Comparison of ENCODE assay signal across 8 mouse cellular contexts in genomic region chr5:145084822-145085221, GRCm38 (mm10). TPM values are rescaled to one million over a fixed set of nuclear protein-coding genes. Genes with fewer than 3 reads are reported as not detected.
DNase-seq lines count a peak whose midpoint lies in the region; ATAC-seq and TF ChIP-seq lines count a peak whose summit lies in the region.

No protein-coding gene starts in this region.

- TF ChIP-seq CTCF in layer of hippocampus, adult 2 months (conservative IDR thresholded peaks at IDR 0.05) = no peak
- TF ChIP-seq CTCF in embryonic fibroblast, embryonic 13.5 days (IDR thresholded peaks at IDR 0.05; ENCODE audit: borderline replicate concordance, insufficient read depth, low read length) = no peak

- H3K9ac ChIP-seq in limb, embryonic 11.5 days (ENCODE audit: low read length) = no peak overlapping the region
- no peak overlapping the region for H3K9ac ChIP-seq in neural tube, embryonic 14.5 days (replicated peaks; ENCODE audit: low read depth, low read length)

- 0 out of 2 replicates have a peak, but pooled peaks cover 4% of the 10 kb centered on the region for H3K36me3 ChIP-seq in limb, embryonic 11.5 days (ENCODE audit: control insufficient read depth, insufficient read depth, low read length)
- no peaks in the 10 kb centered on the region for H3K36me3 ChIP-seq in neural tube, embryonic 14.5 days (ENCODE audit: control insufficient read depth, insufficient read depth, low read length)

- peak overlapping the region; percentile 86 for H3K4me2 ChIP-seq in limb, embryonic 11.5 days (ENCODE audit: low read depth, severe bottlenecking)
- peak overlapping the region; percentile 87 for H3K4me2 ChIP-seq in neural tube, embryonic 14.5 days (ENCODE audit: low read depth, low read length)

- H3K9me3 ChIP-seq in limb, embryonic 11.5 days (ENCODE audit: control insufficient read depth, low read length) = no peaks in the 10 kb centered on the region
- H3K9me3 ChIP-seq in neural tube, embryonic 14.5 days (ENCODE audit: control insufficient read depth, low read length) = no peaks in the 10 kb centered on the region

- H3K4me1 ChIP-seq in embryonic fibroblast, embryonic 13.5 days (ENCODE audit: control insufficient read depth, insufficient read depth, low read length) = no peaks in the 10 kb centered on the region
- H3K4me1 ChIP-seq in limb, embryonic 11.5 days (ENCODE audit: control insufficient read depth, insufficient read depth, low read length) = 0 out of 2 replicates have a peak, but pooled peaks cover 3% of the 10 kb centered on the region
- peaks cover 9% of the 10 kb centered on the region for H3K4me1 ChIP-seq in neural tube, embryonic 14.5 days (ENCODE audit: control insufficient read depth, insufficient read depth, low read length)

- no peaks in the 10 kb centered on the region for H3K27me3 ChIP-seq in limb, embryonic 11.5 days (ENCODE audit: control insufficient read depth, insufficient read depth, low read length)
- no peaks in the 10 kb centered on the region for H3K27me3 ChIP-seq in neural tube, embryonic 14.5 days (ENCODE audit: control insufficient read depth, insufficient read depth, low read length)

- no peak for TF ChIP-seq POLR2A in embryonic fibroblast, embryonic 13.5 days (IDR thresholded peaks at IDR 0.05; ENCODE audit: low read depth, low read length)

- 78% methylated on average over 2 of the region's 2 CpGs for WGBS in limb, embryonic 11.5 days
- WGBS in neural tube, embryonic 14.5 days = 67% methylated on average over 2 of the region's 2 CpGs

- ATAC-seq in limb, embryonic 11.5 days (ENCODE audit: insufficient number of reproducible peaks, low FRiP score, low TSS enrichment, low read depth) = no peak
- ATAC-seq in neural tube, embryonic 14.5 days (ENCODE audit: low read depth) = no peak

- peak overlapping the region; percentile 97 for H3K27ac ChIP-seq in layer of hippocampus, adult 2 months
- no peak overlapping the region for H3K27ac ChIP-seq in embryonic fibroblast, embryonic 13.5 days (ENCODE audit: insufficient read depth, low read length)
- no peak overlapping the region for H3K27ac ChIP-seq in limb, embryonic 11.5 days (replicated peaks; ENCODE audit: low read depth, low read length)
- no peak overlapping the region for H3K27ac ChIP-seq in neural tube, embryonic 14.5 days (ENCODE audit: low read depth, low read length)

- DNase-seq in layer of hippocampus, adult 2 months (ENCODE audit: low spot score in 2 of 2) = no peak
- no peak for DNase-seq in layer of hippocampus, adult 9-11 months
- DNase-seq in limb, embryonic 11.5 days (ENCODE audit: low spot score) = no peak
- no peak for DNase-seq in layer of hippocampus, postnatal 10 days (ENCODE audit: low spot score in 2 of 2)
- DNase-seq in testis, postnatal 14 days (ENCODE audit: low spot score) = no peak
- no peak for DNase-seq in gastrocnemius, postnatal 4 days (ENCODE audit: low spot score in 2 of 2)

- H3K4me3 ChIP-seq in layer of hippocampus, adult 2 months = peak overlapping the region; percentile 82
- H3K4me3 ChIP-seq in embryonic fibroblast, embryonic 13.5 days (ENCODE audit: insufficient read depth, low read length) = peak overlapping the region; percentile 84
- peak overlapping the region; percentile 71 for H3K4me3 ChIP-seq in limb, embryonic 11.5 days (ENCODE audit: low read depth, low read length)
- peak overlapping the region; percentile 85 for H3K4me3 ChIP-seq in neural tube, embryonic 14.5 days (ENCODE audit: low read depth, low read length)

RNA-seq across cellular contexts. Expression of gene Kpna7, which starts 1.0 kb away (rescaled TPM):
- total RNA-seq in layer of hippocampus, adult 2 months (2021) = not detected
- not detected in 2 replicates for polyA plus RNA-seq in embryonic fibroblast, embryonic 13.5 days (2011; ENCODE audit: insufficient read length, low read depth, missing spikeins)
- polyA plus RNA-seq in limb, embryonic 11.5 days (2014; fragmentation: Nextera tagmentation; extraction: Ambion mirVana) = 0.13 and 0.14 TPM in 2 replicates
- polyA plus RNA-seq in neural tube, embryonic 14.5 days (2014; fragmentation: Nextera tagmentation; extraction: Ambion mirVana) = not detected in 2 replicates
- total RNA-seq in layer of hippocampus, postnatal 10 days (2021) = not detected
- not detected for total RNA-seq in gastrocnemius, postnatal 4 days (2021)

RNA-seq across cellular contexts. Expression of gene Arpc1a, which starts 1.2 kb away (rescaled TPM):
- total RNA-seq in layer of hippocampus, adult 2 months (2021) = 100 to 1,000 TPM; 252 to 255 TPM
- polyA plus RNA-seq in embryonic fibroblast, embryonic 13.5 days (2011; ENCODE audit: insufficient read length, low read depth, missing spikeins) = 103 and 109 TPM in 2 replicates
- polyA plus RNA-seq in limb, embryonic 11.5 days (2014; fragmentation: Nextera tagmentation; extraction: Ambion mirVana) = 148 and 152 TPM in 2 replicates
- 243 and 254 TPM in 2 replicates for polyA plus RNA-seq in neural tube, embryonic 14.5 days (2014; fragmentation: Nextera tagmentation; extraction: Ambion mirVana)
- total RNA-seq in layer of hippocampus, postnatal 10 days (2021) = 100 to 1,000 TPM; 199 to 202 TPM
- 10 to 100 TPM; 65.0 to 66.6 TPM for total RNA-seq in gastrocnemius, postnatal 4 days (2021)

RNA-seq across cellular contexts. Expression of gene Arpc1b, which starts 29.2 kb away (rescaled TPM):
- 10 to 100 TPM; 17.7 to 19.4 TPM for total RNA-seq in layer of hippocampus, adult 2 months (2021)
- 328 and 384 TPM in 2 replicates for polyA plus RNA-seq in embryonic fibroblast, embryonic 13.5 days (2011; ENCODE audit: insufficient read length, low read depth, missing spikeins)
- 90.5 and 101 TPM in 2 replicates for polyA plus RNA-seq in limb, embryonic 11.5 days (2014; fragmentation: Nextera tagmentation; extraction: Ambion mirVana)
- polyA plus RNA-seq in neural tube, embryonic 14.5 days (2014; fragmentation: Nextera tagmentation; extraction: Ambion mirVana) = 14.1 and 41.7 TPM in 2 replicates
- total RNA-seq in layer of hippocampus, postnatal 10 days (2021) = 10 to 100 TPM; 25.5 to 39.0 TPM
- total RNA-seq in gastrocnemius, postnatal 4 days (2021) = 100 to 1,000 TPM; 124 to 142 TPM

RNA-seq across cellular contexts. Expression of gene 1700018F24Rik, which starts 42.0 kb away (rescaled TPM):
- not detected for total RNA-seq in layer of hippocampus, adult 2 months (2021)
- polyA plus RNA-seq in embryonic fibroblast, embryonic 13.5 days (2011; ENCODE audit: insufficient read length, low read depth, missing spikeins) = not detected in 2 replicates
- polyA plus RNA-seq in limb, embryonic 11.5 days (2014; fragmentation: Nextera tagmentation; extraction: Ambion mirVana) = not detected in 2 replicates
- not detected in 2 replicates for polyA plus RNA-seq in neural tube, embryonic 14.5 days (2014; fragmentation: Nextera tagmentation; extraction: Ambion mirVana)
- not detected for total RNA-seq in layer of hippocampus, postnatal 10 days (2021)
- not detected for total RNA-seq in gastrocnemius, postnatal 4 days (2021)

RNA-seq across cellular contexts. Expression of gene Gm4871, which starts 52.3 kb away (rescaled TPM):
- not detected for total RNA-seq in layer of hippocampus, adult 2 months (2021)
- not detected in 2 replicates for polyA plus RNA-seq in embryonic fibroblast, embryonic 13.5 days (2011; ENCODE audit: insufficient read length, low read depth, missing spikeins)
- polyA plus RNA-seq in limb, embryonic 11.5 days (2014; fragmentation: Nextera tagmentation; extraction: Ambion mirVana) = not detected in 2 replicates
- not detected in 2 replicates for polyA plus RNA-seq in neural tube, embryonic 14.5 days (2014; fragmentation: Nextera tagmentation; extraction: Ambion mirVana)
- not detected for total RNA-seq in layer of hippocampus, postnatal 10 days (2021)
- total RNA-seq in gastrocnemius, postnatal 4 days (2021) = not detected
